In the genomic region with DNA sequence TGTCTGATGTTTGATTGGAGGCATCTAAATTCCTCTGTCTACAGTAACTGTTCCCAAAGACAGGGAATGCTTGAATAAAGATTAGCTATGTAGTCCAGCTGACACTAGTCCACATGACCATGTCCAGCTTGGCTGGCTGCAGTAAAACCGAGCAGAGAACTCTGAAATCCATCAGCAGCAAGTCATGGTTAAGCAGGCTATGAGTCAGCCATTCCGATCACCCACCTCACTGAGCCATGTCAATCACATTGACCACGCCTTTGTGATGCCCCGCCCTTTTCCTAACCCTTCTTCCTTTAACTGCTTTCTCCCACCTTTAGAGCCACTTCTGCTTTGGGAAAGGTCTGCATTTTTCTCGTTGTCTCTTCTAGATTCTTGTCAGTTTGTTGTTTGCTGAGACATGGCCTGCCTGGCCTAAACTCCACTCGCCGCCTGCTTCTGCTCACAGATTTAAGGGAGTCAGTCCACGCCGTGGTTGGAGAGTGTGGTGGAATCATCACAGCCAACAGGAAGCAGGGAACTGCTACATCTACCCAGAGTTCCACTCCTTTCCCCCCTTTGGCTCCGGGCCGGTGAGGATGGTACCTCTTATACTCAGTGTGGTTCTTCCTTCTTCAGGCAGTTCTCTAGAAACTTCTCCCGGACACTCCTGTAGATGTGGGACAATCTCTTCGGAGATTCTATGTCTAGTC, we compare ENCODE assay signal across 1 mouse cellular context.
TF ChIP-seq lines count a peak whose summit lies in the region.

No protein-coding gene starts in this region.

TF ChIP-seq in CH12.LX, 34 proteins besides CTCF, POLR2A, EP300 and RAD21 (continued from another document):
- TF ChIP-seq ELF1 (IDR thresholded peaks at IDR 0.05; ENCODE audit: low read depth, low read length), result 0 out of 2 replicates have a peak, but pooled peaks have one; percentile 8
- no peak for TF ChIP-seq KAT2A (IDR thresholded peaks at IDR 0.05; ENCODE audit: insufficient replicate concordance, low read length)
- TF ChIP-seq SMC3 (IDR thresholded peaks at IDR 0.05; ENCODE audit: low read depth, low read length), result no peak
- TF ChIP-seq CHD1 (IDR thresholded peaks at IDR 0.05; ENCODE audit: low read depth, low read length), result no peak
- TF ChIP-seq BHLHE40 (IDR thresholded peaks at IDR 0.05; ENCODE audit: low read depth, low read length), result 0 out of 2 replicates have a peak, but pooled peaks have one; percentile 34
- TF ChIP-seq MEF2A (IDR thresholded peaks at IDR 0.05; ENCODE audit: borderline replicate concordance, low read depth, low read length), result no peak
- no peak for TF ChIP-seq CHD2 (IDR thresholded peaks at IDR 0.05; ENCODE audit: low read length)
- no peak for TF ChIP-seq ZKSCAN1 (IDR thresholded peaks at IDR 0.05; ENCODE audit: borderline replicate concordance, low read depth, low read length)
- peak; percentile 87 for TF ChIP-seq JUND (conservative IDR thresholded peaks at IDR 0.05; ENCODE audit: low read depth, low read length)
- no peak; the same call in 1 of the 2 replicates for TF ChIP-seq MAZ (IDR thresholded peaks at IDR 0.05; ENCODE audit: low read depth, low read length)
- no peak for TF ChIP-seq RCOR1 (conservative IDR thresholded peaks at IDR 0.05; ENCODE audit: low read depth, low read length)
- no peak for TF ChIP-seq MXI1 (IDR thresholded peaks at IDR 0.05; ENCODE audit: low read depth, low read length)
- TF ChIP-seq HCFC1 (IDR thresholded peaks at IDR 0.05; ENCODE audit: low read depth, low read length), result no peak
- TF ChIP-seq USF1 (IDR thresholded peaks at IDR 0.05; ENCODE audit: low read depth, low read length), result no peak
- TF ChIP-seq IRF4 (IDR thresholded peaks at IDR 0.05; ENCODE audit: low read depth, low read length), result no peak; the same call in 1 of the 2 replicates
- 0 out of 2 replicates have a peak, but pooled peaks have one; percentile 10 for TF ChIP-seq E2F4 (IDR thresholded peaks at IDR 0.05; ENCODE audit: insufficient replicate concordance, low read depth, low read length)
- TF ChIP-seq NRF1 (IDR thresholded peaks at IDR 0.05; ENCODE audit: low read depth, low read length), result no peak
- TF ChIP-seq POLR2AphosphoS2 (IDR thresholded peaks at IDR 0.05; ENCODE audit: low read depth, low read length), result no peak
- no peak for TF ChIP-seq ZC3H11A (IDR thresholded peaks at IDR 0.05; ENCODE audit: low read depth, low read length)
- no peak for TF ChIP-seq ZMIZ1 (IDR thresholded peaks at IDR 0.05; ENCODE audit: low read depth, low read length)
- no peak for TF ChIP-seq SIN3A (IDR thresholded peaks at IDR 0.05; ENCODE audit: low read length)
- no peak for TF ChIP-seq TCF12 (IDR thresholded peaks at IDR 0.05; ENCODE audit: low read depth, low read length)
- no peak for TF ChIP-seq GABPA (IDR thresholded peaks at IDR 0.05; ENCODE audit: insufficient replicate concordance, low read depth, low read length)
- TF ChIP-seq ETS1 (conservative IDR thresholded peaks at IDR 0.05; ENCODE audit: low read depth, low read length), result peak; percentile 78
- peak; percentile 67; the same call in 1 of the 2 replicates for TF ChIP-seq JUN (IDR thresholded peaks at IDR 0.05; ENCODE audit: insufficient read depth, low read depth, low read length)
- TF ChIP-seq MAFK (IDR thresholded peaks at IDR 0.05; ENCODE audit: insufficient replicate concordance, low read length), result peak; percentile 36; the same call in 1 of the 2 replicates
TF ChIP-seq in CH12.LX: peak in this region for 10.
